Mouse (Mus musculus) hindbrain, postnatal 0 days (tissue): ENCODE measurements around the gene Gm5089. TPM values are rescaled to one million over a fixed set of nuclear protein-coding genes. Genes with fewer than 3 reads are reported as not detected.
A peak's percentile ranks its signal among the peaks of the same experiment; 100 is the strongest.

Experiments
- ATAC-seq: fragments of 200-750 bp; cut with Nextera tagmentation; 2 replicates; pipeline ENCODE4 v1.8.0; 2017; ENCODE audit warnings: mild to moderate bottlenecking, moderate TSS enrichment, moderate library complexity
- DNase-seq: peaks from one replicate; pipeline ENCODE4 v3.0.0-alpha.2; 2015; ENCODE audit warnings: low spot score
- H3K27ac ChIP-seq: fragments of 300-500 bp; sonication (generic); 2 replicates; pipeline ENCODE4 v1.5.1; 2014; ENCODE audit warnings: mild to moderate bottlenecking
- H3K27me3 ChIP-seq: fragments of 300-500 bp; sonication (generic); 2 replicates; pipeline ENCODE4 v1.6.1; 2014; ENCODE audit warnings: low read length, mixed read lengths; ENCODE audit not compliant: insufficient read depth
- H3K36me3 ChIP-seq: fragments of 300-500 bp; sonication (generic); 2 replicates; pipeline ENCODE4 v1.6.1; 2014; ENCODE audit warnings: low read length, mixed read lengths; ENCODE audit not compliant: insufficient read depth
- H3K4me1 ChIP-seq: fragments of 300-500 bp; sonication (generic); 2 replicates; pipeline ENCODE4 v1.6.1; 2014; ENCODE audit warnings: antibody characterized with exemption, low read length, mixed read lengths; ENCODE audit not compliant: insufficient read depth
- H3K4me2 ChIP-seq: fragments of 300-500 bp; sonication (generic); 2 replicates; pipeline ENCODE4 v1.6.1; 2014; ENCODE audit warnings: low read depth, mild to moderate bottlenecking, low read length, moderate library complexity, mixed read lengths
- H3K4me3 ChIP-seq: fragments of 300-500 bp; sonication (generic); 2 replicates; pipeline ENCODE4 v1.5.1; 2014; ENCODE audit warnings: low read length
- H3K9ac ChIP-seq: fragments of 300-500 bp; sonication (generic); replicated peaks from 2 replicates; pipeline ENCODE4 v1.6.1; 2014; ENCODE audit warnings: mild to moderate bottlenecking, low read length, moderate library complexity, mixed read lengths
- H3K9me3 ChIP-seq: fragments of 300-500 bp; sonication (generic); 2 replicates; pipeline ENCODE4 v1.6.1; 2016; ENCODE audit warnings: low read length, mixed read lengths
- CTCF ChIP-seq: IDR thresholded peaks from 2 replicates; pipeline ENCODE4 v1.5.1; 2016; ENCODE audit warnings: antibody characterized with exemption, control low read depth, low read depth
- WGBS: fragments of 180-500 bp; shearing (Covaris S2); extraction: QIAGEN DNeasy Blood & Tissue Kit; methylation state at CpG from one replicate; pipeline ENCODE4 v1.1.7; 2014; 5-methylcytosine and 5-hydroxymethylcytosine counted together
- polyA plus RNA-seq: library from polyadenylated mRNA; unstranded; fragments of >200 nt; fragmentation: Nextera tagmentation; extraction: Ambion mirVana; gene quantifications from 2 replicates; pipeline ENCODE4 v1.2.1, GENCODE M21; 2015
- total RNA-seq: library from RNA; depleted of rRNA; stranded (reverse); fragments of >200 nt; gene quantifications from 2 replicates; pipeline ENCODE4 v1.2.3, GENCODE M21; 2014; rRNA removed

Gm5089 gene
- total and polyA plus RNA-seq, 2 experiments from 2014 or later: 0.56 to 3.0 TPM

- DNase-seq: no peak
- Histone ChIP-seq H3K4me1 (no peaks in the 10 kb centered on the region), H3K9ac (0 out of 2 replicates have a peak overlapping the region, but pooled peaks have one; percentile 1), H3K27me3 (0 out of 2 replicates have a peak, but pooled peaks cover 4% of the 10 kb centered on the region), H3K4me2 (no peak overlapping the region), H3K4me3 (no peak overlapping the region), H3K36me3 (no peaks in the 10 kb centered on the region), H3K27ac (peak overlapping the region; percentile 66), H3K9me3 (no peaks in the 10 kb centered on the region)
- WGBS: 76% methylated on average over 13 of the region's 13 CpGs
- no peak for TF ChIP-seq CTCF
- ATAC-seq: no peak
Measured at GRCm38 (mm10) chr14:122389684-122390370, 61.1 kb downstream of the Gm5089 start.

- Histone ChIP-seq H3K36me3 (no peaks in the 10 kb centered on the region), H3K4me2 (peak overlapping the region; percentile 33), H3K4me1 (no peaks in the 10 kb centered on the region), H3K9ac (peak overlapping the region; percentile 37), H3K9me3 (no peaks in the 10 kb centered on the region), H3K27me3 (peaks cover 8% of the 10 kb centered on the region; the same call in 1 of the 2 replicates), H3K4me3 (no peak overlapping the region; the same call in 1 of the 2 replicates), H3K27ac (peak overlapping the region; percentile 84)
- ATAC-seq (peak; percentile 70), DNase-seq (peak; percentile 48)
- 44% methylated on average over 19 of the region's 19 CpGs for WGBS
- TF ChIP-seq CTCF: no peak
Measured at GRCm38 (mm10) chr14:122388431-122389031, 62.4 kb downstream of the Gm5089 start.

- H3K9me3 ChIP-seq: no peaks in the 10 kb centered on the region
- peaks cover 8% of the 10 kb centered on the region; the same call in 1 of the 2 replicates for H3K27me3 ChIP-seq
- peak overlapping the region; percentile 33; the same call in 1 of the 2 replicates for H3K4me2 ChIP-seq
- H3K9ac ChIP-seq: peak overlapping the region; percentile 37
- DNase-seq (no peak), ATAC-seq (no peak)
- no peaks in the 10 kb centered on the region for H3K36me3 ChIP-seq
- no peaks in the 10 kb centered on the region for H3K4me1 ChIP-seq
- H3K4me3 ChIP-seq: no peak overlapping the region
- no peak for TF ChIP-seq CTCF
- peak overlapping the region; percentile 84 for H3K27ac ChIP-seq
- WGBS: 59% methylated on average over 5 of the region's 5 CpGs
Measured at GRCm38 (mm10) chr14:122387781-122388180, 63.1 kb downstream of the Gm5089 start.

- peak overlapping the region; percentile 31; the same call in 1 of the 2 replicates for H3K9ac ChIP-seq
- peak overlapping the region; percentile 22 for H3K4me2 ChIP-seq
- no peaks in the 10 kb centered on the region for H3K9me3 ChIP-seq
- H3K4me1 ChIP-seq: no peaks in the 10 kb centered on the region
- no peak for TF ChIP-seq CTCF
- 64% methylated on average over 17 of the region's 17 CpGs for WGBS
- no peaks in the 10 kb centered on the region for H3K36me3 ChIP-seq
- H3K27ac ChIP-seq: peak overlapping the region; percentile 52
- H3K27me3 ChIP-seq: peaks cover 8% of the 10 kb centered on the region; the same call in 1 of the 2 replicates
- DNase-seq (no peak), ATAC-seq (no peak)
- no peak overlapping the region for H3K4me3 ChIP-seq
Measured at GRCm38 (mm10) chr14:122386281-122387130, 64.4 kb downstream of the Gm5089 start.

- no peak for ATAC-seq
- H3K4me2 ChIP-seq: peak overlapping the region; percentile 22; the same call in 1 of the 2 replicates
- WGBS: 86% methylated on average over 5 of the region's 5 CpGs
- no peaks in the 10 kb centered on the region for H3K4me1 ChIP-seq
- H3K9me3 ChIP-seq: no peaks in the 10 kb centered on the region
- no peak for DNase-seq
- H3K4me3 ChIP-seq: no peak overlapping the region
- no peak for TF ChIP-seq CTCF
- no peaks in the 10 kb centered on the region for H3K36me3 ChIP-seq
- H3K9ac ChIP-seq: no peak overlapping the region
- H3K27me3 ChIP-seq: peaks cover 8% of the 10 kb centered on the region; the same call in 1 of the 2 replicates
- H3K27ac ChIP-seq: peak overlapping the region; percentile 52
Measured at GRCm38 (mm10) chr14:122385758-122386157, 65.2 kb downstream of the Gm5089 start.

- Histone ChIP-seq H3K27ac (peak overlapping the region; percentile 79), H3K27me3 (peaks cover 8% of the 10 kb centered on the region; the same call in 1 of the 2 replicates), H3K36me3 (no peaks in the 10 kb centered on the region), H3K4me1 (no peaks in the 10 kb centered on the region), H3K9ac (peak overlapping the region; percentile 21; the same call in 1 of the 2 replicates), H3K4me3 (no peak overlapping the region), H3K9me3 (no peaks in the 10 kb centered on the region), H3K4me2 (peak overlapping the region; percentile 42)
- TF ChIP-seq CTCF: no peak
- ATAC-seq: no peak
- WGBS: 54% methylated on average over 3 of the region's 3 CpGs
- DNase-seq: no peak
Measured at GRCm38 (mm10) chr14:122385238-122385534, 65.7 kb downstream of the Gm5089 start.

Other genes starting within 250 kb of the Gm5089 start
- gene Zic5, start 14.6 kb upstream of the Gm5089 start, total RNA-seq: 46.2 and 51.3 TPM in 2 replicates
- 31.0 and 31.1 TPM in 2 replicates for gene Zic5, start 14.6 kb upstream of the Gm5089 start, polyA plus RNA-seq
- gene Zic2, start 24.3 kb upstream of the Gm5089 start, total RNA-seq: 234 TPM in 2 replicates
- gene Zic2, start 24.3 kb upstream of the Gm5089 start, polyA plus RNA-seq: 35.9 and 40.2 TPM in 2 replicates
- 0.93 and 4.7 TPM in 2 replicates for gene Gm10837, start 39.5 kb upstream of the Gm5089 start, total RNA-seq
- gene Gm10837, start 39.5 kb upstream of the Gm5089 start, polyA plus RNA-seq: 1.2 and 1.4 TPM in 2 replicates
- 6.7 and 13.4 TPM in 2 replicates for gene Pcca, start 83.2 kb upstream of the Gm5089 start, total RNA-seq
- 39.1 and 42.8 TPM in 2 replicates for gene Pcca, start 83.2 kb upstream of the Gm5089 start, polyA plus RNA-seq